Mouse (Mus musculus): ENCODE measurements around the gene Smc3. TPM values are rescaled to one million over a fixed set of nuclear protein-coding genes. Genes with fewer than 3 reads are reported as not detected.

The Smc3 gene
- polyA plus RNA-seq, 1 experiment: 42.8 TPM

DNA sequence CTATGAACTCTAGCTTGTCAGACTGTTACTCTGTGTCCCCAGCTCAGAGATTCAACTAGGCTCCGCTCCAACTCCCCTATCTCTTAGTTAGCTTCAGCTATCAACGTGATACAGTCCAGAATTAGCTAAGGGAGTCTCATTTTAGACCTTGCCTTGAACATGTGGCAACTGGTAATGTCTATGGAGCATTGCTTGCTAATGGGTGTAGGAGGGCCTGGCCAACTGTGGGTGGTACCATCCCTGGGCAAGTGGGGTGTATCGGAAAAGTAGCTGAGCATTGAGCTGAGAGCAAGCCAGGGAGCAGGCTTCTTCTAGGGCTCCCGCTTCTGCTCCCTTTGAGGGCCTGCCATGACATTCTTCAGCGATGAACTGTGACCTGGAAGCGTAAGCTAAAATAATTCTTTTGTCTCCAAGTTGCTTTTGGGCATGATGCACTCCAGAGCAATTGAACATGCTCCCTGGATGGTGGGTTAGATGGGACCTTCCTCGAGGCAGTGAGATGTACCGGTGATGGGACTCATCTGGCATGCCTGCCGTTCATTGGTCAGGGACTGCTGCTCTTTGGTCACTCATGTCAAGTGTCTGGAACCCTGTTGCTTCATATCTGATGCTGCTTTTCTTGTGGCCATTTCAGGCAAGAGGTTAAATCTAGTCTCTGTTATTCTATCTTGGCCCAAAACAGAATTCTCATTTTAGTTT is 60.7 kb downstream of the Smc3 start:
- TF ChIP-seq CTCF (IDR thresholded peaks at IDR 0.05; ENCODE audit: borderline replicate concordance, extremely low read depth, insufficient read depth, insufficient read length) (no peak), POLR2A (IDR thresholded peaks at IDR 0.05; ENCODE audit: borderline replicate concordance, extremely low read depth, insufficient read depth, insufficient read length, poor library complexity, severe bottlenecking) (no peak)
- DNase-seq (ENCODE audit: low read depth): no peak

DNA sequence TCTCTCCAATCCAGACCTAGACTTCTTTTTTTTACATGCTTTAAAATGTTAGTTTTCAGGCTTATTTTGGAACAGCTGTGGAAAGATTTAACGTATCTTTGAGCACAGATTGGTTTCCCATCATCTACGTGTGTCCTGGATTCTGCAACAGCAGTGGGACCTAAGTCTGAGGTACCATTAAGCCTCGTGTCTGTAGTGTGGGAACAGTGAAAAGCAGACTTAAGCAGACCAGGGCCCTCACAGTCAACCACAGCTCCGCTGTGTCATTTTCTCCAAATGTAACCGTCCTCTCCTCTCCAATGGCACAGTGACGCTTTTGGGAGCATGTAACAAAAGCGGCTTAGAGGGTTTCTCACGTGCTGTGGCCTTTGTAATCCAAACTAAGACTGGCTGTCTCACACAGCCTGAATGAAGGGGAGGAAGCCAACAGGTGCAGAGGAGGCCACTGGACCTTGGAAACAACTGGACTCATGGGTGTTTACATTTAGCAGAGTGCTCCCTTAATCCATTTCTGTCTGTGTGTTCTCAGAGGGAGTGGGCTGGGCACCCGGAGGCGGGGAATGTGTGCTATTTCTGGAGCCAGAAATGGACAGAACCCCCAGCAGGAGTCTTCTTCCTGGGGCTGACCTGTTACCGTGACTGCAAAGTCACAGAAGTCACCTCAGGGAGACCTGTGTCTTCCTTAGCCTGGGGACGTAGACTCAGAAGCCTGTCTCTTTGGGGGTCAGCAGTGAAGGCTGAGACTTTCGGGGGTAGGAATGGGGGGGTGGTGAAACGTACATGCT is 61.9 kb downstream of the Smc3 start:
- no peak for DNase-seq (ENCODE audit: low read depth)
- TF ChIP-seq POLR2A (IDR thresholded peaks at IDR 0.05; ENCODE audit: borderline replicate concordance, extremely low read depth, insufficient read depth, insufficient read length, poor library complexity, severe bottlenecking) (no peak), CTCF (IDR thresholded peaks at IDR 0.05; ENCODE audit: borderline replicate concordance, extremely low read depth, insufficient read depth, insufficient read length) (no peak)

DNA sequence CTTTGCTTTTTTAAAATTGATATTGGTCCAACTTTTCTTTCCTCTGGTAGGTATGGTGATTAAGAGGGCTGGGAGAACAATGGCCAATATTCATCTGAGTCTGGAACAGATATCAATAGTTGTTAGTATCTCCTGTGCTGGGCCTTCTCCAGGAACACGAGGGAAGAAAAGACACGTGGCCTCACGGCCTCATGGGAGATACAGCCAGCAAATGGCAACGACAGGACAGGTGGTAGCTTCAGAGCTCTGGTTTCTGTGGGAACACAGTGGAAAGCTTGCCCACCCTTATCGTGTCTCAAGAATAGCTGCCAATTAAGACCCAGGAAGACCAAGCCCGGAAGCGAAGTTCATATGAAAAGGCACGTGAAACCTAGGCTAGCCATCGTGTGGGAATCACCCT is 64.6 kb downstream of the Smc3 start:
- DNase-seq (ENCODE audit: low read depth): no peak
- no peak for TF ChIP-seq CTCF (IDR thresholded peaks at IDR 0.05; ENCODE audit: borderline replicate concordance, extremely low read depth, insufficient read depth, insufficient read length)
- no peak for TF ChIP-seq POLR2A (IDR thresholded peaks at IDR 0.05; ENCODE audit: borderline replicate concordance, extremely low read depth, insufficient read depth, insufficient read length, poor library complexity, severe bottlenecking)

DNA sequence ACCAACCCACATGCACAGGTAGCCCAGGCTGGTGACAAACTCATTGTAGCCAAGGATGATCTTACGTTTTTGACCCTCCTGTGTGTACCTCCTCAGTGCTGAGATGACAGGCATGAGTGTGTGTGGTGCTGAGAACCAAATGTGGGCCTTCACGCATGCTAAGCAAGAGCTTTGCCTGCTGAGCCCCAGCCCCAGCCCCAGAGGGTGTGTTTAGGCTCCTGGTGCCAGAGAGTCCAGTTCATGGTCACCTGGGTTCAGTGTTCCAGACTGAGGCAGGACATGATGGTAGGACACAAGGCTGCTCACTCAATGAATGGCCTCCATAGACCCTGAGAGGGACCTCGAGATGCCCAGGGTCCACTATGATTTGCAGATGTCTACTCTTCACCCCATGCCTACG is 65.2 kb downstream of the Smc3 start:
- DNase-seq (ENCODE audit: low read depth): no peak
- TF ChIP-seq POLR2A (IDR thresholded peaks at IDR 0.05; ENCODE audit: borderline replicate concordance, extremely low read depth, insufficient read depth, insufficient read length, poor library complexity, severe bottlenecking): no peak
- TF ChIP-seq CTCF (IDR thresholded peaks at IDR 0.05; ENCODE audit: borderline replicate concordance, extremely low read depth, insufficient read depth, insufficient read length): no peak

DNA sequence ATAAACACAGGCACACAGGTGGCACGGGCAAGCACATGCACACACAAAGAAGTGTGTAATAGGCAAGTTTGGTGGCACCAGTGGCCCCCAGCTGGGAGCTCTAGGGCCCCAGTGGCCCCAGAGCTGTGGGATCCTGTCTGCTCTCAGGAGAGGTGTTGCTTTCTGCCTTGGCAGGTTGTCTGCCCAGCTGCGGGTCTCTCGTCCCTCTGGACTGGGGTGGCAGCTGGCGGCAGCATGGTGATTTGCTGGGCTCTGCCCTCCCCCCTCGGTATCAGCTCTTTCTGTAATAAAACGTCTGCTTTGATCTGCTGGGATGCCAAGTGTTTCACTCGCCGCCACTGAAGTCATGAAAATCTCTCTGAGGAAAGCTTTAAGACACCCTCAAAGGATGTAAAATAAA is 66.5 kb downstream of the Smc3 start:
- DNase-seq (ENCODE audit: low read depth): no peak
- TF ChIP-seq POLR2A (IDR thresholded peaks at IDR 0.05; ENCODE audit: borderline replicate concordance, extremely low read depth, insufficient read depth, insufficient read length, poor library complexity, severe bottlenecking) (no peak), CTCF (IDR thresholded peaks at IDR 0.05; ENCODE audit: borderline replicate concordance, extremely low read depth, insufficient read depth, insufficient read length) (no peak)

DNA sequence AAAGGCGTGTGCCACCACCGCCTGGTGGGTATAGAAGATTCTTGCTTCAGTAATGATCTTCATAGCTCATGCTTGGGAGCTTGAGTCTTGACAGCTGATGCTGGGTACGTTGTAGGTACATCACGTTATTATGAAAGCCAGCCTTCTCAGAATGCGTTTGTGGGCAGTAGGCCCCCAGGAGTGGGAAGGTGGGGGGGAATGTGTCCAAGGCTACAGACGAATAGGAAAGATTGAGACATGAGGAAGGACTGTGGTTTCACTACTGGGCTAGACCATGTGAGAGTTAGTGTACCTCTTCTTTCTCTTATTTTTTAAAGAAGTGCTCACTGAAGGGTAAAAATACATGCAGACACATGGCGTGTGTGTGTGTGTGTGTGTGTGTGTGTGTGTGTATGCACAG is 68.6 kb downstream of the Smc3 start:
- DNase-seq (ENCODE audit: low read depth): no peak
- no peak for TF ChIP-seq CTCF (IDR thresholded peaks at IDR 0.05; ENCODE audit: borderline replicate concordance, extremely low read depth, insufficient read depth, insufficient read length)
- TF ChIP-seq POLR2A (IDR thresholded peaks at IDR 0.05; ENCODE audit: borderline replicate concordance, extremely low read depth, insufficient read depth, insufficient read length, poor library complexity, severe bottlenecking): no peak

DNA sequence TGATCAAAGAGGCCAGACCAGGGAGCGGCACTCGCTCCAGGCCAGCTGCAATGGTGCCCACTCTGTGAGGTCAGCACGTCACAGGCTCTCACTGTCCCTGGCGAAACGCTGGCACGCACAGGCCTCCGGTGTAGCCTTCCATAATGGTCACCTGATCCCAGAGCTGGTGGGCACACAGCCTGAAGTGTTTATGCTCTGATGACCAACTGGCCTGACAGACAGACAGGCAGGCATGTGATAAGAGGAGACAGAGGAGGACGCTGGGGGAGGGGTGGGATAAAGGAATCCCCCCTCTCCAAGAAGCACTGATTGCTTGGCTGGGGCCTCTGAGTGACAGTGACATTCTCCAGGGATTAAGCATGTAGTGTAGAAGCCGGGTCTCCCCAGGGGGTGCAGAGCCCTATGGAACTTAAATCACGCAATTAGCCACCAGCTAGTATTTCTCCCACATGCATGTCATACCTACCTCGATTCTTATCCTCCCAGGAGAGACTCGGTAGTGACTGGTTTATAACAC is 70.5 kb downstream of the Smc3 start:
- no peak for TF ChIP-seq CTCF (IDR thresholded peaks at IDR 0.05; ENCODE audit: borderline replicate concordance, extremely low read depth, insufficient read depth, insufficient read length)
- no peak for TF ChIP-seq POLR2A (IDR thresholded peaks at IDR 0.05; ENCODE audit: borderline replicate concordance, extremely low read depth, insufficient read depth, insufficient read length, poor library complexity, severe bottlenecking)
- peak; percentile 27 for DNase-seq (ENCODE audit: low read depth)

DNA sequence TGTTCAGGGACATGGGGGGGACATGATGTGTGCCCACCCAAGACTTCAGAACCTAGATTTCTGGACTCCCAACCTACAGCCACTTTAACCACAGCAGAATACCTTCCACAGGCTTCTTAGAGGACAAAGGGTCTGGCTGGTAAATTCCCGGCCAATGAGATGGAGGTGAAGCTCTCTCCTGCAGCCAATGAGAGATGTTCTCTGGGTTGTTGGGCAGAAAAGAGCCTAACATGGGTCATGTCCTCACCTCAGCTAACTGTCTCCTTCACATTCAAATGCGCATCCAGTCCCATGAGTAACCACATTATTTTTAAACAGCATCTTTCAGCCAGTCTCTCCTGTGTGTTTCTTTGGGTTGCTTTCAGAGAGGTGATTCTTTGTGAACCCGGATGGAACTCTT is 71.2 kb downstream of the Smc3 start:
- no peak for DNase-seq (ENCODE audit: low read depth)
- no peak for TF ChIP-seq CTCF (IDR thresholded peaks at IDR 0.05; ENCODE audit: borderline replicate concordance, extremely low read depth, insufficient read depth, insufficient read length)
- TF ChIP-seq POLR2A (IDR thresholded peaks at IDR 0.05; ENCODE audit: borderline replicate concordance, extremely low read depth, insufficient read depth, insufficient read length, poor library complexity, severe bottlenecking): no peak

DNA sequence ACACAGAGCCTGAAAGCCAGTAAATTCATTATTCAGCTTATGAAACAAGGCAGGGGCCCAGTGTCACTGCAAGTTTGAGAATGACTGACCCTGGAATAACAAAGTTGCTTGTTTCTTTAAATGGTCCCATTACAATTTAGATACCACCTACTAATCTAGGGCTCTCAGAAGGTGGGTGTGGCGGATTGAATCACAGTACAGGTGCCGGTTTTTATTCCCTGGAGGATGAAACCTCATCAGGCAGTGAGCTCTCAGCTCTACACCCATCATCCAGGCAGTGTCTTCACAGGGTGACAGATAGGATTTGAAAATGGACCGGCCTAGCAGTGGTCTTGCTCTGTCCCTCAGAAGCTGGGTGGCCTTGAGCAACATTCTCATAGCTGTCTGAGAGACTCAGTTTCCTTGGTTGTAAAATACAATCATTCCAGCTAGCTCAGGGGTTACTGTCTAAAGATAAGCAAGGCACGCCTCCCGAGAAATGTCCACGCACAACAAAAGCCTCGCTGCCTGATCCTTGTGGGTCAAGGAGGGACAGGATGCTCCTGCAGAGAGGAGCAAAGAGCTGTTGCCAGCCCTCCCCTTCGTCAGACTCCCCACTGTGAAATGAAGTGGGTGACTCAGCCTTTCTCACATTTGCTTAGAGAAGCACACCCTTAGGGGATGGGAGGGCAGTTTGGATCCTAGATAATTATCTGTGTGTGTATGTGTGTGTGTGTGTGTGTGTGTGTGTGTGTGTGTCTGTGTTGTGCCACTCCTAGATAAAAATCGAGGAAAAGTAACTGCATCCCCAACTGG is 74.1 kb downstream of the Smc3 start:
- TF ChIP-seq POLR2A (IDR thresholded peaks at IDR 0.05; ENCODE audit: borderline replicate concordance, extremely low read depth, insufficient read depth, insufficient read length, poor library complexity, severe bottlenecking): no peak
- no peak for TF ChIP-seq CTCF (IDR thresholded peaks at IDR 0.05; ENCODE audit: borderline replicate concordance, extremely low read depth, insufficient read depth, insufficient read length)

DNA sequence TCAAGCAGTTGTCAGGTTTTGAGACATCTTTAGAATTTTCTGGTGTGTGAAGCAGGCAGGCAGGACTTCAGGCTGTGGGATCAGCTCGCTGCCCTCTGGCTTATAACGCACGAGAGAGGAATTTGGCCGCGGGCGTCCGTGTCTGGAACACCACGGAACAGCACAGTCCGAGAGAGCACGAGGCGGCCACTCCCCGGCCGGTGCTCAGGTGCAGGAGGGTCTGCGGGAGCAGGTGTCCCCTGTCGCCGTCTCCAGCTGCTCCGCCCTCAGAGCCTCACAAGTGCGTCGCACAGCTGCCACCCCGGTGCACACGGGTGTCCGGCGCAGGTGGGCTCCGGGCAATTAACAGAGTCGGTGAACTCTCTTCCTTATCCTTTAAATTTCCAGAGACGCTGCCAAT is 76.0 kb downstream of the Smc3 start:
- TF ChIP-seq CTCF (IDR thresholded peaks at IDR 0.05; ENCODE audit: borderline replicate concordance, extremely low read depth, insufficient read depth, insufficient read length) (no peak), POLR2A (IDR thresholded peaks at IDR 0.05; ENCODE audit: borderline replicate concordance, extremely low read depth, insufficient read depth, insufficient read length, poor library complexity, severe bottlenecking) (no peak)
- no peak for DNase-seq (ENCODE audit: low read depth)

More for the DNA sequence above, 74.1 kb downstream of the Smc3 start:
- no peak for DNase-seq (ENCODE audit: low read depth)
